Mouse (Mus musculus) heart, adult 18-20 months (tissue): ENCODE data around the gene Stk38l. TPM values are rescaled to one million over a fixed set of nuclear protein-coding genes. Genes with fewer than 3 reads are reported as not detected.
"Not testable (repeated sequence)": the region's sequence is repeated elsewhere in the genome, so short reads cannot be mapped to it uniquely, and the experiment has no call there.

Experiments used
- DNase-seq, 2 experiments: peaks; one replicate each; pipeline ENCODE4 v3.0.0; 2021 to 2022; ENCODE audit warnings: mixed read lengths in 1 of 2
- total RNA-seq, 2 experiments: library from RNA; stranded (reverse); gene quantifications; 2 replicates each; pipeline ENCODE4 v1.2.3; 2021

The Stk38l gene
- total RNA-seq, 2 experiments from 2014 or later = 12.8 to 13.7 TPM

GRCm38 (mm10) chr6:146770808-146771207 is 46.0 kb downstream of the Stk38l start:
- DNase-seq = no peak

- not testable (repeated sequence) for DNase-seq
Measured at GRCm38 (mm10) chr6:146775864-146776263, 51.1 kb downstream of the Stk38l start.

- peak; percentile 63 to 75 for DNase-seq
Measured at GRCm38 (mm10) chr6:146776610-146777389, 52.0 kb downstream of the Stk38l start.

GRCm38 (mm10) chr6:146778055-146778454 is 53.3 kb downstream of the Stk38l start:
- DNase-seq = no peak

- DNase-seq = no peak
Measured at GRCm38 (mm10) chr6:146781566-146781965, 56.8 kb downstream of the Stk38l start.

- peak in 1 of 2 experiments; percentile 30 for DNase-seq
Measured at GRCm38 (mm10) chr6:146793527-146793926, 68.7 kb downstream of the Stk38l start.

- DNase-seq = no peak
Measured at GRCm38 (mm10) chr6:146795166-146795923, 70.5 kb downstream of the Stk38l start.

- peak; percentile 82 to 84 for DNase-seq
Measured at GRCm38 (mm10) chr6:146795924-146796545, 71.2 kb downstream of the Stk38l start, which contains the start of gene Arntl2. Gene Arntl2 (plus strand): TSS chr6:146796055.

GRCm38 (mm10) chr6:146797446-146797845 is 72.7 kb downstream of the Stk38l start:
- no peak for DNase-seq

- no peak for DNase-seq
Measured at GRCm38 (mm10) chr6:146809991-146810390, 85.2 kb downstream of the Stk38l start.

- DNase-seq = no peak
Measured at GRCm38 (mm10) chr6:146813007-146813406, 88.2 kb downstream of the Stk38l start.

- DNase-seq = no peak
Measured at GRCm38 (mm10) chr6:146820177-146820965, 95.6 kb downstream of the Stk38l start.

GRCm38 (mm10) chr6:146821958-146822357 is 97.2 kb downstream of the Stk38l start:
- no peak for DNase-seq

GRCm38 (mm10) chr6:146824727-146825486 is 100.1 kb downstream of the Stk38l start:
- DNase-seq = peak; percentile 46 to 79

- DNase-seq = no peak
Measured at GRCm38 (mm10) chr6:146825487-146825773, 100.6 kb downstream of the Stk38l start.

Other genes starting within 250 kb of the Stk38l start
- 10 to 100 TPM; 16.9 to 25.3 TPM for gene Itpr2, start 222.8 kb upstream of the Stk38l start, total RNA-seq
- gene Fgfr1op2, start 147.8 kb upstream of the Stk38l start, total RNA-seq = 10 to 100 TPM; 64.8 to 73.0 TPM
- 10 to 100 TPM; 13.7 to 20.1 TPM for gene Ints13, start 147.2 kb upstream of the Stk38l start, total RNA-seq
- 10 to 100 TPM; 52.2 to 53.5 TPM for gene Med21, start 82.4 kb upstream of the Stk38l start, total RNA-seq
- gene Tm7sf3, start 82.2 kb upstream of the Stk38l start, total RNA-seq = 10 to 100 TPM; 15.5 to 18.5 TPM
- gene Arntl2, start 71.1 kb downstream of the Stk38l start, total RNA-seq = 1 to 10 TPM in 1 of 2 experiments, under 1 TPM in 1; 0.50 to 1.3 TPM
- gene Smco2, start 125.1 kb downstream of the Stk38l start, total RNA-seq = 1 to 10 TPM; 2.2 TPM
- 100 to 1,000 TPM; 115 to 130 TPM for gene Ppfibp1, start 163.5 kb downstream of the Stk38l start, total RNA-seq
- gene 1700034J05Rik, start 229.4 kb downstream of the Stk38l start, total RNA-seq = not detected